In genomic region chr6:88017821-88018220, GRCm38 (mm10) we compare ENCODE assay signal across 24 mouse cellular contexts. TPM values are rescaled to one million over a fixed set of nuclear protein-coding genes. Genes with fewer than 3 reads are reported as not detected.
DNase-seq lines count a peak whose midpoint lies in the region; ATAC-seq lines count a peak whose summit lies in the region.
"Had no signal": no experiment of that assay in that cellular context is flagged by ENCODE, and none has a peak within 500 bp of the region (broad histone marks: within the 10 kb centered on the region; RNA-seq: fewer than 3 reads in every experiment).

No protein-coding gene starts in this region.

- no peak overlapping the region for H3K9ac ChIP-seq in heart, embryonic 12.5 days
- H3K9ac ChIP-seq in forebrain, embryonic 13.5 days = no peak overlapping the region
- H3K9ac ChIP-seq: embryonic facial prominence, embryonic 12.5 days had no signal

- WGBS in heart, embryonic 12.5 days = 61% methylated on average over 4 of the region's 4 CpGs
- WGBS in forebrain, embryonic 13.5 days = 75% methylated on average over 4 of the region's 4 CpGs

- DNase-seq in gastrocnemius, adult 18-20 months (ENCODE audit: low spot score) = peak; percentile 72
- no peak for DNase-seq in gastrocnemius, postnatal 10 days
- peak; percentile 32 to 34 for DNase-seq in gastrocnemius, adult 8-10 months (ENCODE audit: low spot score in 2 of 2)
- no peak for DNase-seq in gastrocnemius, postnatal 4 days (ENCODE audit: low spot score in 2 of 2)
- DNase-seq in heart, adult 11 months = peak; percentile 87
- peak; percentile 75 for DNase-seq in skeletal muscle tissue, adult 2 months (ENCODE audit: low read depth, low spot score)
- DNase-seq: adrenal gland, adult 8-10 months; adrenal gland, postnatal 14 days; adrenal gland, postnatal 36 days; B cell, adult 2 months; cerebellum, adult 11-12 months; cerebellum, adult 2 months; cerebellum, adult 9-10 months; cerebellum, postnatal 25 days had no signal

- H3K4me2 ChIP-seq in heart, embryonic 12.5 days = no peak overlapping the region
- no peak overlapping the region for H3K4me2 ChIP-seq in forebrain, embryonic 13.5 days
- H3K4me2 ChIP-seq: embryonic facial prominence, embryonic 12.5 days had no signal

- peaks cover 19% of the 10 kb centered on the region for H3K36me3 ChIP-seq in heart, embryonic 12.5 days
- peaks cover 9% of the 10 kb centered on the region for H3K36me3 ChIP-seq in forebrain, embryonic 13.5 days (ENCODE audit: poor library complexity, severe bottlenecking)

- no peaks in the 10 kb centered on the region for H3K27me3 ChIP-seq in heart, embryonic 12.5 days (replicated peaks)
- H3K27me3 ChIP-seq in forebrain, embryonic 13.5 days = no peaks in the 10 kb centered on the region
- H3K27me3 ChIP-seq: embryonic facial prominence, embryonic 12.5 days; Patski had no signal

- no peak overlapping the region for H3K4me3 ChIP-seq in heart, embryonic 12.5 days
- H3K4me3 ChIP-seq in forebrain, embryonic 13.5 days = no peak overlapping the region
- H3K4me3 ChIP-seq: embryonic facial prominence, embryonic 10.5 days; embryonic facial prominence, embryonic 12.5 days had no signal

- ATAC-seq in heart, embryonic 12.5 days (ENCODE audit: insufficient number of reproducible peaks, low FRiP score) = no peak
- no peak for ATAC-seq in forebrain, embryonic 13.5 days
- ATAC-seq: activated CD4-positive, CD25-positive, alpha-beta regulatory T cell, adult 4 months; CD4-positive, CD25-positive, alpha-beta regulatory T cell, adult 4 months; forebrain, embryonic 14.5 days; forebrain, embryonic 16.5 days; Patski had no signal

- H3K4me1 ChIP-seq in heart, embryonic 12.5 days (replicated peaks) = peaks cover 59% of the 10 kb centered on the region
- H3K4me1 ChIP-seq in forebrain, embryonic 13.5 days = no peaks in the 10 kb centered on the region

- no peak overlapping the region for H3K27ac ChIP-seq in heart, embryonic 12.5 days (ENCODE audit: poor library complexity, severe bottlenecking)
- no peak overlapping the region for H3K27ac ChIP-seq in forebrain, embryonic 13.5 days
- H3K27ac ChIP-seq: embryonic facial prominence, embryonic 10.5 days; embryonic facial prominence, embryonic 12.5 days had no signal

- H3K9me3 ChIP-seq in heart, embryonic 12.5 days (replicated peaks) = no peaks in the 10 kb centered on the region
- no peaks in the 10 kb centered on the region for H3K9me3 ChIP-seq in forebrain, embryonic 13.5 days (replicated peaks)
- H3K9me3 ChIP-seq: embryonic facial prominence, embryonic 10.5 days; embryonic facial prominence, embryonic 12.5 days; G1E had no signal

RNA-seq across cellular contexts. Expression of gene Rab7, which starts 27.2 kb away (rescaled TPM):
- total RNA-seq in gastrocnemius, adult 18-20 months (2021) = 100 to 1,000 TPM; 263 to 266 TPM
- total RNA-seq in gastrocnemius, postnatal 10 days (2021) = 100 to 1,000 TPM; 186 to 187 TPM
- 100 to 1,000 TPM; 288 to 464 (median 323) TPM for total RNA-seq in gastrocnemius, adult 8-10 months (2022)
- total RNA-seq in gastrocnemius, postnatal 4 days (2021) = 100 to 1,000 TPM; 193 to 208 TPM
- polyA plus RNA-seq in heart, embryonic 12.5 days (2016; fragmentation: Nextera tagmentation; extraction: Ambion mirVana) = 202 and 207 TPM in 2 replicates
- 233 and 248 TPM in 2 replicates for polyA plus RNA-seq in forebrain, embryonic 13.5 days (2015; fragmentation: Nextera tagmentation; extraction: Ambion mirVana)

RNA-seq across cellular contexts. Expression of gene H1fx, which starts 36.4 kb away (rescaled TPM):
- under 1 TPM; 0.62 TPM for total RNA-seq in gastrocnemius, adult 18-20 months (2021)
- total RNA-seq in gastrocnemius, postnatal 10 days (2021) = 10 to 100 TPM; 14.7 to 15.7 TPM
- total RNA-seq in gastrocnemius, adult 8-10 months (2022) = 1 to 10 TPM in 2 of 4 experiments, under 1 TPM in 1, not detected in 1; 0.34 to 1.9 (median 1.3) TPM
- total RNA-seq in gastrocnemius, postnatal 4 days (2021) = 10 to 100 TPM; 31.9 to 40.7 TPM
- 32.6 and 34.0 TPM in 2 replicates for polyA plus RNA-seq in heart, embryonic 12.5 days (2016; fragmentation: Nextera tagmentation; extraction: Ambion mirVana)
- 29.4 and 34.9 TPM in 2 replicates for polyA plus RNA-seq in forebrain, embryonic 13.5 days (2015; fragmentation: Nextera tagmentation; extraction: Ambion mirVana)
- total RNA-seq: G1E had no signal
- polyA plus RNA-seq: activated CD4-positive, CD25-positive, alpha-beta regulatory T cell, adult 4 months; CD4-positive, CD25-positive, alpha-beta regulatory T cell, adult 4 months; G1E had no signal

Comparison
In these comparisons a context has a peak if more than half of its experiments do, and no peak if none do; other contexts are left out.
1. DNase-seq: peak in gastrocnemius, adult 18-20 months (single experiment), gastrocnemius, adult 8-10 months (2 of 2), heart, adult 11 months (single experiment) and skeletal muscle tissue, adult 2 months (single experiment); none in gastrocnemius, postnatal 10 days (single experiment) and gastrocnemius, postnatal 4 days (0 of 2).
2. RNA of gene H1fx, which starts 36.4 kb away (total RNA-seq): 31.9 to 40.7 TPM in gastrocnemius, postnatal 4 days and 14.7 to 15.7 TPM in gastrocnemius, postnatal 10 days; 0.34 to 1.9 TPM in gastrocnemius, adult 8-10 months and 0.62 TPM in gastrocnemius, adult 18-20 months; every median in the first group is over 4 times any median in the second.